Mouse (Mus musculus) olfactory bulb, adult 2 months (tissue): ENCODE results near the gene Gstz1.

Experiments
- CTCF ChIP-seq: fragments of 200-500 bp; IDR thresholded peaks from 2 replicates; pipeline ENCODE4 v1.5.1; 2012; ENCODE audit warnings: low read depth, mild to moderate bottlenecking, low read length, moderate library complexity; ENCODE audit not compliant: insufficient read depth
- POLR2A ChIP-seq: fragments of 200-500 bp; IDR thresholded peaks from 2 replicates; pipeline ENCODE4 v1.6.1; 2012; ENCODE audit warnings: mild to moderate bottlenecking, low read depth, low read length, moderate library complexity; ENCODE audit not compliant: insufficient read depth

- TF ChIP-seq CTCF (no peak), POLR2A (no peak)
Observed at GRCm38 (mm10) chr12:87160815-87161214, 13.8 kb downstream of the Gstz1 start.
